In genomic region chr2:103797491-103798009, GRCm38 (mm10) we compare ENCODE assay signal across 7 mouse cellular contexts. TPM values are rescaled to one million over a fixed set of nuclear protein-coding genes. Genes with fewer than 3 reads are reported as not detected.
A peak's percentile ranks its signal among the peaks of the same experiment; 100 is the strongest.
DNase-seq lines count a peak whose midpoint lies in the region; ATAC-seq and TF ChIP-seq lines count a peak whose summit lies in the region.

Gene Caprin1, minus strand, starts transcription at chr2:103797649.

- peaks cover 25% of the 10 kb centered on the region for H3K4me1 ChIP-seq in embryonic facial prominence, embryonic 10.5 days
- peaks cover 4% of the 10 kb centered on the region; the same call in 1 of the 2 replicates for H3K4me1 ChIP-seq in intestine, postnatal 0 days (replicated peaks; ENCODE audit: control insufficient read depth, insufficient read depth, low read length)
- peaks cover 21% of the 10 kb centered on the region for H3K4me1 ChIP-seq in midbrain, embryonic 12.5 days
- H3K4me1 ChIP-seq in small intestine, adult 2 months (ENCODE audit: control insufficient read depth, insufficient read depth, insufficient read length, low read length): peaks cover 4% of the 10 kb centered on the region; the same call in 1 of the 2 replicates

- TF ChIP-seq POLR2A in small intestine, adult 2 months (IDR thresholded peaks at IDR 0.05; ENCODE audit: low read depth, low read length): peak; percentile 71

- H3K9ac ChIP-seq in intestine, postnatal 0 days (ENCODE audit: low read depth, low read length): peak within 1 kb of the TSS; percentile 96
- peak within 1 kb of the TSS; percentile 98 for H3K9ac ChIP-seq in midbrain, embryonic 12.5 days (replicated peaks)

- no peaks in the 10 kb centered on the region for H3K9me3 ChIP-seq in embryonic facial prominence, embryonic 10.5 days
- H3K9me3 ChIP-seq in intestine, postnatal 0 days (ENCODE audit: control insufficient read depth): no peaks in the 10 kb centered on the region
- H3K9me3 ChIP-seq in midbrain, embryonic 12.5 days: no peaks in the 10 kb centered on the region

- H3K4me3 ChIP-seq in embryonic facial prominence, embryonic 10.5 days: peak within 1 kb of the TSS; percentile 97
- H3K4me3 ChIP-seq in intestine, postnatal 0 days (ENCODE audit: low read depth, low read length): peak within 1 kb of the TSS; percentile 96
- H3K4me3 ChIP-seq in midbrain, embryonic 12.5 days: peak within 1 kb of the TSS; percentile 92
- H3K4me3 ChIP-seq in small intestine, adult 2 months (ENCODE audit: low read depth, low read length): peak within 1 kb of the TSS; percentile 91

- peak; percentile 95 for ATAC-seq in intestine, postnatal 0 days
- ATAC-seq in midbrain, embryonic 12.5 days (ENCODE audit: low FRiP score, low read depth): peak; percentile 92

- DNase-seq in adrenal gland, postnatal 10 days: peak; percentile 95
- peak; percentile 95 for DNase-seq in embryonic facial prominence, embryonic 10.5 days (ENCODE audit: low spot score)
- DNase-seq in gonadal fat pad, adult 2 months (ENCODE audit: low read depth): peak; percentile 47
- DNase-seq in left cerebral cortex, postnatal 4 days: peak; percentile 96

- TF ChIP-seq CTCF in intestine, postnatal 0 days (IDR thresholded peaks at IDR 0.05; ENCODE audit: low read depth): no peak
- no peak for TF ChIP-seq CTCF in small intestine, adult 2 months (IDR thresholded peaks at IDR 0.05; ENCODE audit: extremely low read depth, insufficient read length, insufficient replicate concordance, low read depth, low read length)

- no peaks in the 10 kb centered on the region for H3K27me3 ChIP-seq in embryonic facial prominence, embryonic 10.5 days (replicated peaks; ENCODE audit: low read depth, poor library complexity, severe bottlenecking)
- H3K27me3 ChIP-seq in intestine, postnatal 0 days (replicated peaks; ENCODE audit: control insufficient read depth, insufficient read depth, low read length): no peaks in the 10 kb centered on the region
- no peaks in the 10 kb centered on the region for H3K27me3 ChIP-seq in midbrain, embryonic 12.5 days
- no peaks in the 10 kb centered on the region for H3K27me3 ChIP-seq in small intestine, adult 2 months (ENCODE audit: control insufficient read depth, insufficient read depth, low read length)

- peak within 1 kb of the TSS; percentile 100 for H3K27ac ChIP-seq in embryonic facial prominence, embryonic 10.5 days (replicated peaks)
- peak within 1 kb of the TSS; percentile 99 for H3K27ac ChIP-seq in intestine, postnatal 0 days (ENCODE audit: low read depth, low read length)
- H3K27ac ChIP-seq in midbrain, embryonic 12.5 days (replicated peaks): peak within 1 kb of the TSS; percentile 100
- peak within 1 kb of the TSS; percentile 99 for H3K27ac ChIP-seq in small intestine, adult 2 months (ENCODE audit: insufficient read depth, low read depth, low read length)

- peaks cover 29% of the 10 kb centered on the region for H3K36me3 ChIP-seq in embryonic facial prominence, embryonic 10.5 days (replicated peaks)
- peaks cover 7% of the 10 kb centered on the region for H3K36me3 ChIP-seq in intestine, postnatal 0 days (ENCODE audit: control insufficient read depth, insufficient read depth)
- peaks cover 12% of the 10 kb centered on the region for H3K36me3 ChIP-seq in midbrain, embryonic 12.5 days
- peaks cover 6% of the 10 kb centered on the region for H3K36me3 ChIP-seq in small intestine, adult 2 months (ENCODE audit: control insufficient read depth, insufficient read depth, low read length)

- H3K4me2 ChIP-seq in intestine, postnatal 0 days (replicated peaks; ENCODE audit: low read depth): peak within 1 kb of the TSS; percentile 67
- H3K4me2 ChIP-seq in midbrain, embryonic 12.5 days (replicated peaks): peak within 1 kb of the TSS; percentile 63

- intact Hi-C loops in left cerebral cortex, postnatal 4 days (cut with DNase I): no loop called here

- WGBS in embryonic facial prominence, embryonic 10.5 days: under 1% methylated on average over 33 of the region's 33 CpGs
- under 1% methylated on average over 31 of the region's 33 CpGs for WGBS in intestine, postnatal 0 days
- 0% methylated on average over 32 of the region's 33 CpGs for WGBS in midbrain, embryonic 12.5 days
- WGBS in small intestine, adult 2 months: 1% methylated on average over 33 of the region's 33 CpGs

RNA-seq across cellular contexts. Expression of gene Caprin1, which starts in this region (rescaled TPM):
- total RNA-seq in adrenal gland, postnatal 10 days (2021): 100 to 1,000 TPM; 354 to 414 TPM
- 533 and 550 TPM in 2 replicates for polyA plus RNA-seq in embryonic facial prominence, embryonic 10.5 days (2016; fragmentation: Nextera tagmentation; extraction: Ambion mirVana)
- polyA plus RNA-seq in gonadal fat pad, adult 2 months (2012; rRNA removed): 112 and 138 TPM in 2 replicates
- polyA plus RNA-seq in intestine, postnatal 0 days (2015; fragmentation: Nextera tagmentation; extraction: Ambion mirVana): 91.4 and 103 TPM in 2 replicates
- total RNA-seq in left cerebral cortex, postnatal 4 days (2021): 100 to 1,000 TPM; 537 to 571 TPM
- polyA plus RNA-seq in midbrain, embryonic 12.5 days (2016; fragmentation: Nextera tagmentation; extraction: Ambion mirVana): 559 and 587 TPM in 2 replicates
- polyA plus RNA-seq in small intestine, adult 2 months (2012; rRNA removed): 69.9 and 90.0 TPM in 2 replicates

Comparison
In these comparisons a context has a peak if more than half of its experiments do, and no peak if none do; other contexts are left out.
1. Peak in every context shown above with its lines: DNase-seq, ATAC-seq, H3K4me3 ChIP-seq and H3K27ac ChIP-seq.